Mouse (Mus musculus) forebrain, embryonic 14.5 days (tissue): ENCODE data around the gene Smpd3. TPM values are rescaled to one million over a fixed set of nuclear protein-coding genes. Genes with fewer than 3 reads are reported as not detected.
"Not testable (repeated sequence)": the region's sequence is repeated elsewhere in the genome, so short reads cannot be mapped to it uniquely, and the experiment has no call there.

Experiments
- ATAC-seq: fragments of 200-750 bp; cut with Nextera tagmentation; 2 replicates; pipeline ENCODE4 v1.8.0; 2017; ENCODE audit warnings: mild to moderate bottlenecking, moderate library complexity
- DNase-seq: peaks from one replicate; pipeline ENCODE4 v3.0.0-alpha.2; 2015; ENCODE audit warnings: low spot score
- H3K27ac ChIP-seq: fragments of 300-500 bp; sonication (generic); 2 replicates; pipeline ENCODE4 v1.5.1; 2014; ENCODE audit warnings: low read depth, mild to moderate bottlenecking, control low read depth, low read length, moderate library complexity
- H3K27me3 ChIP-seq: fragments of 300-500 bp; sonication (generic); replicated peaks from 2 replicates; pipeline ENCODE4 v1.6.1; 2014; ENCODE audit warnings: low read length, control low read depth, mixed read lengths; ENCODE audit not compliant: control insufficient read depth, insufficient read depth
- H3K36me3 ChIP-seq: fragments of 300-500 bp; sonication (generic); 2 replicates; pipeline ENCODE4 v1.6.1; 2014; ENCODE audit warnings: low read length, control low read depth; ENCODE audit not compliant: control insufficient read depth, insufficient read depth
- H3K4me1 ChIP-seq: fragments of 300-500 bp; sonication (generic); 2 replicates; pipeline ENCODE4 v1.6.1; 2014; ENCODE audit warnings: antibody characterized with exemption, low read length, control low read depth; ENCODE audit not compliant: control insufficient read depth, insufficient read depth
- H3K4me2 ChIP-seq: fragments of 300-500 bp; sonication (generic); 2 replicates; pipeline ENCODE4 v1.6.1; 2014; ENCODE audit warnings: mild to moderate bottlenecking, control low read depth, low read length
- H3K4me3 ChIP-seq: fragments of 300-500 bp; sonication (generic); 2 replicates; pipeline ENCODE4 v1.5.1; 2014; ENCODE audit warnings: low read depth, low read length, control low read depth
- H3K9ac ChIP-seq: fragments of 300-500 bp; sonication (generic); 2 replicates; pipeline ENCODE4 v1.6.1; 2014; ENCODE audit warnings: mild to moderate bottlenecking, low read length, control low read depth, moderate library complexity
- H3K9me3 ChIP-seq: fragments of 300-500 bp; sonication (generic); replicated peaks from 2 replicates; pipeline ENCODE4 v1.6.1; 2016; ENCODE audit warnings: low read length, control low read depth, mixed read lengths; ENCODE audit not compliant: control insufficient read depth
- WGBS: fragments of 180-500 bp; shearing (Covaris S2); extraction: QIAGEN DNeasy Blood & Tissue Kit; methylation state at CpG from one replicate; pipeline ENCODE4 v1.1.7; 2014; 5-methylcytosine and 5-hydroxymethylcytosine counted together
- polyA plus RNA-seq: library from polyadenylated mRNA; unstranded; fragments of >200 nt; fragmentation: Nextera tagmentation; extraction: Ambion mirVana; gene quantifications from 2 replicates; pipeline ENCODE4 v1.2.1, GENCODE M21; 2014

Smpd3 gene
- polyA plus RNA-seq, 1 experiment from 2014 or later: 24.2 TPM

DNA sequence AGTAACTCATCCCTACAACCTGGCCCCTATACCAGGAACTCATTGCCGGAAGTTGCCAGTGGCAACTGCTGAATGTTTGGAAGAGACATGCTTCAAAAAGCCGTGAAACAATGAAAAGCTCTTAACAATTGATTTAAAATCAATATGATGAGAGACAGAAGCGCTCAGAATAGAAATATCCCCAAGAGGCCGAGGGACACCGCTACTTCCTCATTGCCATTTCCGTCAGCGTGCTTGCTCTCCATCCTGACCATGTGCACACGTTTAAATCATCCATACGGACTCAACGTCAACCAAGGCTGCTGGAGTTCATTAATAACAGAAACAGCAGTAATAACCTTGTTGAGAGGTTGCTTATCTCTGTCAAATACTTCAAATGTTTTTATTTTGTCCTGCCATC, 21.3 kb downstream of the Smpd3 start:
- 87% methylated on average over 10 of the region's 10 CpGs for WGBS
- no peaks in the 10 kb centered on the region for H3K9me3 ChIP-seq
- H3K4me3 ChIP-seq: no peak overlapping the region
- no peaks in the 10 kb centered on the region for H3K27me3 ChIP-seq
- no peak overlapping the region for H3K27ac ChIP-seq
- ATAC-seq (no peak), DNase-seq (no peak)
- H3K36me3 ChIP-seq: no peaks in the 10 kb centered on the region
- H3K4me2 ChIP-seq: no peak overlapping the region
- no peak overlapping the region for H3K9ac ChIP-seq
- H3K4me1 ChIP-seq: peaks cover 4% of the 10 kb centered on the region; the same call in 1 of the 2 replicates

DNA sequence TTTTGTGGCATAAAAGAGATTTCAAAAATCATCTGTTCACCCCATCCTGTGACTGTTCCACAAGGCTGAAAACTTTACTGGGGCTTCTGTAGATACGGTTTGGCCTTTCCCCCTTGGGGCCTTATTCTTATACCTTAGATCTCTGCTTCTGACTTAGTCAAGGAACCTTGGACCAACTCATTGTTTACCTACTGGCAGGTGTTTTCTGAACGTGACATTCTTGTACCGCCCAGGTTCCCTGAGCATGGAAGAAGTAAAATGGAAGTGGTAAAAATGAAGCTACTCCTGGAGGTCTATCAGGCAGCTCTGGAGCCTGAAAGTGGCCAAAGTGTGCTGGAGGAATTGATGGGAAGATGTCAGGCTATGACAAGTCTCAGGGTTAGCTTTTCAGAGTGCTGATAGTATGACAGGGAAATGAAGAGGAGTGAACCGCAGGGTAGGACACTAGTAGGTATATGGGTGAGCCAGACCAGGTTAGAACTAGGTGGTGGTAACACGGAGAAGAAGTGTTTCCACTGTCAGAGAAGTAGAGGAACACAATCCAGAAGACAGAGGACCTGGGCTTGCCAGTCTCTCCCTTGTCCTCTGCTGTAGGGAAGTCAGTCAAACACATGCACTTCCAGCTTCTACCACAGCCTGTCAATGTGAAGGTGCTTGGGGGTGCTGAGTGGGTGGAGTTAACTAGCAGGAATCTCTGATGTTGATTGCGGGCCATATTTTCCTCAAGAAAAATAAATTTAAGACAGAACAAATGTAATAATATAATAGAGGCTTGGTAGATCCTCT, 22.2 kb downstream of the Smpd3 start:
- Histone ChIP-seq H3K9me3 (no peaks in the 10 kb centered on the region), H3K4me3 (no peak overlapping the region)

DNA sequence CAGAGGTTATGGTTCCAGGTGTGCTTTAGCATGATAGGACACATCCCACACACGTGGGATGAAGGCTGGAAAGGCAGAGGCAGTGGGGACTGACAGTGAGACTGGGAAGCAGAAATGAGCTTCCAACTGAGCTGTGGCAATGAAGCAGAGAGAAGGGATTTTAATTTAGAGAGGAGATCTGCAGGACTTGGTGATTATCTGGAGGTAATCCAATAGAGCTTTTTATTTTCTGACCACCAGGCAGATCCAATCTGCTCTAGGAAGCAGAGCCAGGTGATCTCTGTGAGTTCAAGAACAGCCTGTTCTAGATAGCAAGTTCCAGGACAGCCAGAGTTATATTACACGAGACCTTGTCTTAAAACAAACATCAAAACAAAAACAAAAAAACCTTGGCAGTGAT, 24.0 kb downstream of the Smpd3 start:
- DNase-seq: no peak
- Histone ChIP-seq H3K9me3 (no peaks in the 10 kb centered on the region), H3K36me3 (no peaks in the 10 kb centered on the region), H3K27ac (no peak overlapping the region), H3K27me3 (no peaks in the 10 kb centered on the region), H3K4me1 (no peaks in the 10 kb centered on the region), H3K9ac (no peak overlapping the region), H3K4me3 (no peak overlapping the region), H3K4me2 (no peak overlapping the region)
- WGBS: 65% methylated on average over 2 of the region's 2 CpGs
- no peak for ATAC-seq

More for the DNA sequence above, 22.2 kb downstream of the Smpd3 start:
- Histone ChIP-seq H3K9ac (no peak overlapping the region), H3K27me3 (no peaks in the 10 kb centered on the region), H3K27ac (no peak overlapping the region), H3K4me1 (peaks cover 4% of the 10 kb centered on the region; the same call in 1 of the 2 replicates), H3K4me2 (no peak overlapping the region), H3K36me3 (no peaks in the 10 kb centered on the region)
- DNase-seq: no peak
- ATAC-seq: no peak
- 88% methylated on average over 6 of the region's 6 CpGs for WGBS

DNA sequence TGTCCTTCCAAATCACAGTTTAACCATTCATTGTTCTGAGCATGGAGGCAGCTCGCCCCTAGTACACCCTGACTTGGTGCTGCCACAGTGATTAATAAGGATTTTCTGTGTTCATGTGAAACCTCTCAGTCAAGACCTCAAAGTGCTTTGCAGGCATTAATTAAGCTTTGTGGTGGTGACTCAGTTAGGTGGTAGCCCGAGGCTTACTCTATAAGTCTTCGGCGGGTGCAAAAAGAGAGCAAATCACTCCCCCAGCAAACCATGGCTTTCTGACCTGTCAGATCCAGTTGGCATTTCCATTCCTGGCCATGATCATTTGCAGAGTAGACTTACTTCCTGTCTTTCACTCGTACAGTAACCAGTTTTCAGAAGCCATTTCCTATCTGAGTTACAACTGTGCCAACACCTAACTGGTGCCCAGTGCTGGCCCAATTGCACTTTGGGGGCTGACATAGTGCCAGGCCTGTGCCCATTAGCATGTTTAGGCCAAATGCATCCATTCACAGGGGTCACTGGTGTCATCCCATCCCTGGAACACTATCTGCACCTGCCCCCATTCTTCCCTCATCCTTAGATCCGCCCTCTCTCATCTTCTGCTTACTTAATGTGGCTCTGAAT, 24.6 kb downstream of the Smpd3 start:
- no peaks in the 10 kb centered on the region for H3K27me3 ChIP-seq
- DNase-seq (no peak), ATAC-seq (no peak)
- no peaks in the 10 kb centered on the region for H3K4me1 ChIP-seq
- H3K4me3 ChIP-seq: no peak overlapping the region
- no peak overlapping the region for H3K27ac ChIP-seq
- no peaks in the 10 kb centered on the region for H3K9me3 ChIP-seq
- H3K36me3 ChIP-seq: no peaks in the 10 kb centered on the region
- no peak overlapping the region for H3K9ac ChIP-seq
- WGBS: 89% methylated on average over 6 of the region's 6 CpGs
- H3K4me2 ChIP-seq: no peak overlapping the region

DNA sequence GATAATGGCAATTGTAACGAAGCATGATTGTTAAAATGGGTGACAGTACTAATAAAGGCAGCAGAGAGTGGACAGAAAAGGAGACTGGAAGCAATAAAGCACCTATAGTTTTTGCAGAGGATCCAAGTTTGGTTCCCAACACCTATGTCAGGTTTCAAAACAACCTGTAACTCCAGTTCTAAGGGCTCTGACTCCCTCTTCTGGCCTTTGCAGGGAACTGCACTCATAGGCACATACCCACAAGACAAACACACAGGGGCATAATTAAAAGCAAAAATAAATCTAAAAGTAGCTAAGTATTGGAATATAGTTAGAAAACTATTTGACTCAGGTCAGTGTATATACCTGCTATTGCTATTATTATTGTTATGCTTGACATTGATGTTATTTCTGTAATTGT, 25.8 kb downstream of the Smpd3 start:
- Histone ChIP-seq H3K4me2 (no peak overlapping the region), H3K27ac (no peak overlapping the region), H3K36me3 (no peaks in the 10 kb centered on the region), H3K27me3 (no peaks in the 10 kb centered on the region), H3K4me3 (no peak overlapping the region), H3K4me1 (no peaks in the 10 kb centered on the region), H3K9me3 (no peaks in the 10 kb centered on the region), H3K9ac (no peak overlapping the region)
- no peak for ATAC-seq
- DNase-seq: no peak
- WGBS: 95% methylated on average over 1 of the region's 1 CpGs

DNA sequence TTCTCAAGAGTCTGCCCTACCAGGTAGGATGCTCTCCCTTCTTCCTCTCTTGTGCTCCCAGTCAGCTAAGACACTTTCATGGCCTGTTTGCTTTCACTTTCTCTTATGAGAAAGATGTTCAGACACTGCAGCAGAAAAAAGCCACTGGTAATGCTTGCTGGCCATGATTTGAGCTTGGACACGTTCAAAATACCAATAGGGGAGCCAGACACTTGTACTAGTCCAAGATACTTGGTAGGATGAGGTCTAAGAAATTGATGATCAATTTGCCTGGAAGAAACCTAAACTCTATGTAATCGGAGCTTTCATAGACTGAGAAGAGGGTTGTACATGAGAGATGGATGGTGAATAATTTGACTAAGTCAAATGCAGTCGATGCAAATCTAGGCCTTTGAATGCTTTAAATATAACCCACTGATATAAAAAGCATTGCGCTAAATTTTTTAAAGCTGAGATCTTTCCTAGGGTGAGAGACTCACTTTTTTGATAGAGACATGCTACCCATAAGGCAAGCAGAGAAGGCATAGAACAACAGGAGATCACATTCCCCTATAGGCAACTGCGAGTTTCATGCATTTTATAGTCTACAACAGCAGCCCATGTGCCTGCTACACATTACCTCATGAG, 27.6 kb downstream of the Smpd3 start:
- H3K36me3 ChIP-seq: no peaks in the 10 kb centered on the region
- WGBS: 95% methylated on average over 5 of the region's 5 CpGs
- H3K9me3 ChIP-seq: no peaks in the 10 kb centered on the region
- H3K27ac ChIP-seq: no peak overlapping the region
- no peak overlapping the region for H3K4me2 ChIP-seq
- H3K9ac ChIP-seq: no peak overlapping the region
- H3K27me3 ChIP-seq: no peaks in the 10 kb centered on the region
- DNase-seq: no peak
- H3K4me3 ChIP-seq: no peak overlapping the region
- ATAC-seq: no peak
- H3K4me1 ChIP-seq: no peaks in the 10 kb centered on the region

DNA sequence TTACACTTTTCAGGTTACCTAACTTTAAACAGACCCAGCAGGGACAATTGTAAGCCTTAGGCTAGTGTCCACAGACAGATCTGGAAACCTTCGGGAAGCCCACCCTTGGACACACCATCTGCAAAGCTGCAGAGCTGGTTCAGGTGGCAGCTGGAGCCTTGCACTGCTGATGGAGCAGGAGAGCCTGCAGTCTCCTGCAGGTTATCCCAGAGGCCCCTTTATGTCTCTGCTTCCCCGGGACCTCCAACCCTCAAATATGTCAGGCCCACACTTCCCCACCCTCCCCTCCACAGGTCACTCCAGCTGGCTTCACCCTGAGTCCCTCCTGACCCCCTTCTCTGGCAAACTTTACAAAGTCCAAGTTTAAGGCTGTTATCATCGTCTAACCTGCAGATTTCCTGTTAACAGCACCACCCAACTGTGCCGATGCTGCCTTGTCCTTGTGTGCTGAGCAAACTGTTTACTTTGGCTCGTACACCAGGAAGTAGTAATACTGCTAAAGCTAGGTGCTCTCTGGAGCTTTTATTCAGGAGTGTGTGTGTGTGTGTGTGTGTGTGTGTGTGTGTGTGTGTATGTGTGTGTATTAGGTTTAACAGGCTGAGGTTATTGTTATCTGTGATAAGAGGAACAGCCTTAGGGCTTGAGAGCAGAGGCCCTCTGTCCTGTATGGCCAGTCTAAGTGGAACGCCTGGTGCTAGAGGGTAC, 29.6 kb downstream of the Smpd3 start:
- not testable (repeated sequence) for H3K4me2 ChIP-seq, H3K9ac ChIP-seq, ATAC-seq, H3K27ac ChIP-seq, H3K27me3 ChIP-seq, H3K36me3 ChIP-seq, DNase-seq, H3K4me1 ChIP-seq, H3K9me3 ChIP-seq, H3K4me3 ChIP-seq
- WGBS: 82% methylated on average over 6 of the region's 6 CpGs

DNA sequence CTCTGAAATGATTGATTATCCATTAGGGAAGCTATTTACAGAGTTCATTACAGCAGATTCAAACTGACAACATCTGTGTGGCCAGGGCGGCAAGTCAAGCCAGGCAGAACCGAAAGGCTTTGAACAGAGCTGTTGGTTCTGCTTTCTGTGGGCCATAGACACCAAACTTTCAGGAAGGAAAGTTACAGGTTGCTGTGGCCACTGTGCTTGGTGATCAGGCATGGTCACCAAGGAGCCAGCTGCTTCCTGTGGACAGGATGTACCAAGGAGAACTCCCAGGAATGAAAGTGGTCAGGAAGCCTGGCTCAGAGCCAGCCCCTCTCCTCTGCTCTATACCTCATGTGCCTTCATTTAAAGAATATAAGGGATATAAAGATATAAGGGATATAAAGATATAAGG, 30.2 kb downstream of the Smpd3 start:
- Histone ChIP-seq H3K27me3 (no peaks in the 10 kb centered on the region), H3K9me3 (no peaks in the 10 kb centered on the region), H3K9ac (no peak overlapping the region), H3K27ac (no peak overlapping the region), H3K4me1 (no peaks in the 10 kb centered on the region), H3K36me3 (no peaks in the 10 kb centered on the region), H3K4me3 (no peak overlapping the region), H3K4me2 (no peak overlapping the region)
- no peak for ATAC-seq
- WGBS: 93% methylated on average over 2 of the region's 2 CpGs
- DNase-seq: no peak
